Mouse (Mus musculus) myocyte (in vitro differentiated cells): ENCODE measurements around the gene Ddc.

Experiments
- MYOG ChIP-seq, 3 experiments: IDR thresholded peaks; one replicate each; pipeline ENCODE4 v1.6.1; 2011; ENCODE audit warnings: control low read depth in 2 of 3, low read depth in 2 of 3, mild to moderate bottlenecking in 2 of 3; ENCODE audit not compliant: insufficient read length in 2 of 3, control insufficient read depth in 1 of 3, insufficient read depth in 1 of 3
- POLR2A ChIP-seq: IDR thresholded peaks from one replicate; pipeline ENCODE4 v1.6.1; 2011; ENCODE audit warnings: low read depth, mild to moderate bottlenecking, control low read depth, moderate library complexity; ENCODE audit not compliant: insufficient read length
- POLR2AphosphoS2 ChIP-seq: IDR thresholded peaks from one replicate; pipeline ENCODE4 v1.6.1; 2011; ENCODE audit warnings: low read depth, control low read depth; ENCODE audit not compliant: insufficient read length
- TCF3 ChIP-seq: IDR thresholded peaks from one replicate; pipeline ENCODE4 v1.6.1; 2011; ENCODE audit warnings: low read depth, control low read depth; ENCODE audit not compliant: insufficient read length

DNA sequence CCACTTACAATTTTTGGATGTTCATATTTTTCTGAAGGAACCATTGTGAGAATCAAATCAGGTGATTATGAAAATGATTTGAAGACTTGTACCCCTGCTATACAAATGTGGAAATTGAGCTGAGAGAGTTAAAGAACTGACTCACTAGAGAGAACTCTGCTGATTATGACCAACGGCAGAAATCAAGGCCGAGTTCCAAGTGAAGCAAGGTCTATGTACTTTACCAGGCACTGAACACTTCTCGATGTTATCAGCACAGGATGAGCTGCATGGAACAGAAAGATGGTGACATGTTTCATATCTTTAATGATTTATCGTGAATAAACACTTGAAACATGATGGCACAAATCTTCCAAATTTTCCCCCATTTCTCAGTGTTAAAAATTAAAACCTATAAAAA is 92.0 kb downstream of the Ddc start:
- TF ChIP-seq MYOG (IDR thresholded peaks at IDR 0.05; ENCODE audit: control insufficient read depth in 1 of 3, insufficient read depth in 1 of 3, insufficient read length in 2 of 3, low read depth in 2 of 3) = no peak
- TF ChIP-seq POLR2A = no peak
- no peak for TF ChIP-seq POLR2AphosphoS2
- TF ChIP-seq TCF3 = no peak
